8 mouse cellular contexts compared by ENCODE assay signal in genomic region chr11:83298225-83299195, GRCm38 (mm10). TPM values are rescaled to one million over a fixed set of nuclear protein-coding genes. Genes with fewer than 3 reads are reported as not detected.
DNase-seq lines count a peak whose midpoint lies in the region; ATAC-seq lines count a peak whose summit lies in the region.

Ap2b1 (plus strand) TSS chr11:83299024.

- peak; percentile 82 for ATAC-seq in common myeloid progenitor, adult 5-6 weeks (replicated peaks; ENCODE audit: low read depth, poor library complexity, severe bottlenecking)

- H3K4me3 ChIP-seq in megakaryocyte, embryonic 14.5 days (replicated peaks) = peak within 1 kb of the TSS; percentile 97

- H3K36me3 ChIP-seq in megakaryocyte, embryonic 14.5 days (replicated peaks; ENCODE audit: low read length) = peaks cover 38% of the 10 kb centered on the region

- no peaks in the 10 kb centered on the region for H3K27me3 ChIP-seq in megakaryocyte, embryonic 14.5 days (replicated peaks)

- DNase-seq in ZHBTc4 (ENCODE audit: low read depth, low spot score) = peak; percentile 95
- DNase-seq in gastrocnemius, adult 8-10 months (ENCODE audit: low spot score in 2 of 2) = peak; percentile 86 to 91
- DNase-seq in hindlimb bud, embryonic 11.5 days (ENCODE audit: extremely low spot score, low read depth, low spot score) = peak; percentile 79
- DNase-seq in left cerebral cortex, adult 8-10 months (ENCODE audit: low spot score in 2 of 2) = peak; percentile 86 to 95
- peak; percentile 96 to 97 for DNase-seq in right cerebral cortex, postnatal 10 days (ENCODE audit: low spot score in 2 of 2)
- DNase-seq in urinary bladder, postnatal 25 days (ENCODE audit: low spot score) = peak; percentile 82

- H3K4me1 ChIP-seq in megakaryocyte, embryonic 14.5 days = peaks cover 70% of the 10 kb centered on the region

- no peaks in the 10 kb centered on the region for H3K9me3 ChIP-seq in megakaryocyte, embryonic 14.5 days

RNA-seq across cellular contexts. Expression of gene Ap2b1, which starts in this region (rescaled TPM):
- total RNA-seq in common myeloid progenitor, adult 5-6 weeks (2017) = 51.7 and 80.9 TPM in 2 replicates
- 10 to 100 TPM; 28.5 to 34.9 (median 32.6) TPM for total RNA-seq in gastrocnemius, adult 8-10 months (2022)
- total RNA-seq in left cerebral cortex, adult 8-10 months (2022) = 100 to 1,000 TPM; 255 to 290 (median 271) TPM
- 3.7 and 13.6 TPM in 2 replicates for polyA plus RNA-seq in megakaryocyte, embryonic 14.5 days (2012; ENCODE audit: insufficient read depth, low replicate concordance)

Comparison
In these comparisons a context has a peak if more than half of its experiments do, and no peak if none do; other contexts are left out.
1. Peak in every context shown above with its lines: DNase-seq, ATAC-seq and H3K4me3 ChIP-seq.